19 mouse cellular contexts compared by ENCODE assay signal in the genomic region with DNA sequence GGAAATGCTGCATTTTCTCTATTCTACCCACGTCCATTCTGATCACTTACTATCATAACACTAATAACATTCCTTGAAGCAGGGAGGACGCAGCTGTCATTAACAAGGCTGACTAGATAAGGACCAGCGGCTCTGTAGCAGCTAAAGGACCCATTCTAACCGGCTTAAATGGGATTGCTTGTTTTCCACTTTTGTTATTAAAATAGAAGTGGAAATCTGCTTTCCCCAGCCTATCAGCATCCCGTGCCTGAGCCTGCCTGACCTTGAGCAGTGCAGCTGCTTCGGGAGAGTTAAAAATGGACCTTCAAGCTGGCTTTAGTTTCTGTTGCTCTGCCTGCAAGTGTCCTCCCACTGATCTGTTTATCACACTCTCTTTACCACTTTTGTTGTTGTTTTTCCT. TPM values are rescaled to one million over a fixed set of nuclear protein-coding genes. Genes with fewer than 3 reads are reported as not detected.
DNase-seq lines count a peak whose midpoint lies in the region; ATAC-seq lines count a peak whose summit lies in the region.
"Had no signal": no experiment of that assay in that cellular context is flagged by ENCODE, and none has a peak within 500 bp of the region (broad histone marks: within the 10 kb centered on the region; RNA-seq: fewer than 3 reads in every experiment).

No protein-coding gene starts in this region.

- peaks cover 16% of the 10 kb centered on the region for H3K27me3 ChIP-seq in midbrain, embryonic 12.5 days
- H3K27me3 ChIP-seq in forebrain, embryonic 11.5 days (ENCODE audit: control insufficient read depth, insufficient read depth, low read length): no peaks in the 10 kb centered on the region; the same call in 1 of the 2 replicates

- H3K9ac ChIP-seq in midbrain, embryonic 12.5 days (replicated peaks): no peak overlapping the region
- no peak overlapping the region; the same call in 1 of the 2 replicates for H3K9ac ChIP-seq in forebrain, embryonic 11.5 days (ENCODE audit: low read length)
- H3K9ac ChIP-seq: hindbrain, embryonic 15.5 days had no signal

- no peaks in the 10 kb centered on the region for H3K9me3 ChIP-seq in midbrain, embryonic 12.5 days
- no peaks in the 10 kb centered on the region for H3K9me3 ChIP-seq in forebrain, embryonic 11.5 days (ENCODE audit: control insufficient read depth, low read length)
- H3K9me3 ChIP-seq: hindbrain, embryonic 15.5 days had no signal

- no peaks in the 10 kb centered on the region for H3K36me3 ChIP-seq in midbrain, embryonic 12.5 days
- H3K36me3 ChIP-seq in forebrain, embryonic 11.5 days (ENCODE audit: control insufficient read depth, insufficient read depth, low read length): no peaks in the 10 kb centered on the region
- H3K36me3 ChIP-seq: hindbrain, embryonic 15.5 days had no signal

- peaks cover 24% of the 10 kb centered on the region for H3K4me1 ChIP-seq in midbrain, embryonic 12.5 days
- peaks cover 9% of the 10 kb centered on the region; the same call in 1 of the 2 replicates for H3K4me1 ChIP-seq in forebrain, embryonic 11.5 days (replicated peaks; ENCODE audit: control insufficient read depth, insufficient read depth, low read length)

- no peak overlapping the region for H3K27ac ChIP-seq in midbrain, embryonic 12.5 days (replicated peaks)
- H3K27ac ChIP-seq in forebrain, embryonic 11.5 days (ENCODE audit: low read depth, low read length): no peak overlapping the region
- H3K27ac ChIP-seq: hindbrain, embryonic 15.5 days had no signal

- ATAC-seq in midbrain, embryonic 12.5 days (ENCODE audit: low FRiP score, low read depth): peak; percentile 41
- ATAC-seq in forebrain, embryonic 11.5 days (replicated peaks; ENCODE audit: low FRiP score): no peak
- ATAC-seq in granulocyte monocyte progenitor cell, adult 5-6 weeks (replicated peaks; ENCODE audit: poor library complexity, severe bottlenecking): no peak
- ATAC-seq: activated CD4-positive, CD25-positive, alpha-beta regulatory T cell, adult 4 months; forebrain, embryonic 16.5 days had no signal

- peak; percentile 12 for DNase-seq in adrenal gland, postnatal 14 days
- no peak for DNase-seq in adrenal gland, adult 8-10 months
- DNase-seq in ovary, adult 18-20 months (ENCODE audit: low spot score): peak; percentile 89
- no peak for DNase-seq in ovary, postnatal 10 days (ENCODE audit: low spot score)
- DNase-seq in thymus, postnatal 25 days: no peak
- no peak for DNase-seq in forebrain, embryonic 11.5 days (ENCODE audit: low spot score)
- DNase-seq: cerebellum, postnatal 36 days; gastrocnemius, postnatal 36 days; kidney, adult 8-10 months; thymus, adult 2 months had no signal

- H3K4me2 ChIP-seq in midbrain, embryonic 12.5 days (replicated peaks): no peak overlapping the region
- H3K4me2 ChIP-seq in forebrain, embryonic 11.5 days (ENCODE audit: low read depth, low read length, severe bottlenecking): no peak overlapping the region

- WGBS in midbrain, embryonic 12.5 days: 12% methylated on average over 6 of the region's 6 CpGs
- 29% methylated on average over 6 of the region's 6 CpGs for WGBS in forebrain, embryonic 11.5 days

- no peak overlapping the region for H3K4me3 ChIP-seq in midbrain, embryonic 12.5 days
- no peak overlapping the region for H3K4me3 ChIP-seq in forebrain, embryonic 11.5 days (ENCODE audit: low read depth, low read length)
- H3K4me3 ChIP-seq: hindbrain, embryonic 15.5 days had no signal

RNA-seq across cellular contexts. Expression of gene Ddit4l, which starts 0.7 kb away (rescaled TPM):
- 0.33 and 0.34 TPM in 2 replicates for total RNA-seq in adrenal gland, postnatal 14 days (2021)
- total RNA-seq in adrenal gland, adult 8-10 months (2022): 1 to 10 TPM; 1.1 to 2.0 (median 1.5) TPM
- 9.3 and 9.4 TPM in 2 replicates for polyA plus RNA-seq in midbrain, embryonic 12.5 days (2016; fragmentation: Nextera tagmentation; extraction: Ambion mirVana)
- polyA plus RNA-seq in forebrain, embryonic 11.5 days (2014; fragmentation: Nextera tagmentation; extraction: Ambion mirVana): 9.2 and 11.9 TPM in 2 replicates
- total RNA-seq in granulocyte monocyte progenitor cell, adult 5-6 weeks (2014; fragmentation: Nextera tagmentation): not detected in 2 replicates
- total RNA-seq in granulocyte monocyte progenitor cell, adult 5-6 weeks (2017): not detected in 2 replicates
- total RNA-seq: MEL had no signal

RNA-seq across cellular contexts. Expression of gene Gm21962, which starts 49.2 kb away (rescaled TPM):
- total RNA-seq in adrenal gland, postnatal 14 days (2021): not detected in 2 replicates
- not detected for total RNA-seq in adrenal gland, adult 8-10 months (2022)
- polyA plus RNA-seq in midbrain, embryonic 12.5 days (2016; fragmentation: Nextera tagmentation; extraction: Ambion mirVana): not detected in 2 replicates
- not detected in 2 replicates for polyA plus RNA-seq in forebrain, embryonic 11.5 days (2014; fragmentation: Nextera tagmentation; extraction: Ambion mirVana)
- not detected in 2 replicates for total RNA-seq in granulocyte monocyte progenitor cell, adult 5-6 weeks (2014; fragmentation: Nextera tagmentation)
- total RNA-seq in granulocyte monocyte progenitor cell, adult 5-6 weeks (2017): 0.13 TPM in 1 of 2 replicates, not detected in the other
- total RNA-seq: gastrocnemius, postnatal 36 days; MEL had no signal
- polyA plus RNA-seq: activated CD4-positive, CD25-positive, alpha-beta regulatory T cell, adult 4 months; embryonic facial prominence, embryonic 14.5 days; forebrain, embryonic 16.5 days; hindbrain, embryonic 15.5 days; limb, embryonic 11.5 days; liver, embryonic 16.5 days; thymus, adult 2 months had no signal

Comparison
In these comparisons a context has a peak if more than half of its experiments do, and no peak if none do; other contexts are left out.
1. DNase-seq: peak in adrenal gland, postnatal 14 days (single experiment) and ovary, adult 18-20 months (single experiment); none in adrenal gland, adult 8-10 months (single experiment), ovary, postnatal 10 days (single experiment), thymus, postnatal 25 days (single experiment) and forebrain, embryonic 11.5 days (single experiment).